Mouse (Mus musculus): ENCODE measurements around the gene Tusc2.

Gene Tusc2

DNA sequence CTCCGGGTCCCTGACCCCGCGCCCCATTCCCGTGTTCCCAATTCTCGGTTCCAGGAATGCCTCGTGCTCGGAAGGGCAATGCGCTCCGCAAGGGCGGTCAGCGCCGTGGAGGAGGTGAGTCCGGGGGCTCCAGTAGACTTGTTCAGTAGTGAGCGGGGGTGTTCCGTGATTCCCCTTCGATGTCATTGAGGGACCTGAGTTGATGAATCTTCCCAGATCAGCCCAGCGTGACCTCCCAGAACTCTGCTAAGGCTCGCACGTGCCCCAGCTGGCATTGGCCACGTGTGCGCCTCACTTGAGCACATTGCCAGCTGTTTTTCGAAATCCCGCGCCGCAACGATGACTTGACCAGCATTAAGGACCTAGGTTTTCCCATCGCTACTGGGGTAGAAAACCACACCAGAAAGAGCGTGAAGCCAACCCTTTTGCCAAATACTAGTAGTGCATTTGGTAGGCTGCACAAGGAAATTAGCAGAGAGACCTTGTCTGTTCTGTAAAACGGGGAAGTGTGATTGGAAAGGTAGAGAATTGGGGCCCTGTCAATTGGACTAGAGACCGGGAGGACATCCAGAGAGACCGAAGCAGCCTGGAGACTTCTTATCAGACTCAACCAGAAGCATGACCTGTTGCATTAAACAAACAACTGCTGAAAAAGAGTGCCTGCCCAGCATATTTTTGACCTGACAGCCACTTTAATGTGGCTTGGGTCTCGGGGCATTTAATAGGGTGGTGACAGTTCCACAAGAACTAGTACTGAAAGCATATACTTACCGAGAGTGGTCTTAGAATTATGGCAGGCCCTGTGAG is 25.0 kb downstream of the Tusc2 start:
- 4% methylated on average over 33 of the region's 33 CpGs for WGBS

DNA sequence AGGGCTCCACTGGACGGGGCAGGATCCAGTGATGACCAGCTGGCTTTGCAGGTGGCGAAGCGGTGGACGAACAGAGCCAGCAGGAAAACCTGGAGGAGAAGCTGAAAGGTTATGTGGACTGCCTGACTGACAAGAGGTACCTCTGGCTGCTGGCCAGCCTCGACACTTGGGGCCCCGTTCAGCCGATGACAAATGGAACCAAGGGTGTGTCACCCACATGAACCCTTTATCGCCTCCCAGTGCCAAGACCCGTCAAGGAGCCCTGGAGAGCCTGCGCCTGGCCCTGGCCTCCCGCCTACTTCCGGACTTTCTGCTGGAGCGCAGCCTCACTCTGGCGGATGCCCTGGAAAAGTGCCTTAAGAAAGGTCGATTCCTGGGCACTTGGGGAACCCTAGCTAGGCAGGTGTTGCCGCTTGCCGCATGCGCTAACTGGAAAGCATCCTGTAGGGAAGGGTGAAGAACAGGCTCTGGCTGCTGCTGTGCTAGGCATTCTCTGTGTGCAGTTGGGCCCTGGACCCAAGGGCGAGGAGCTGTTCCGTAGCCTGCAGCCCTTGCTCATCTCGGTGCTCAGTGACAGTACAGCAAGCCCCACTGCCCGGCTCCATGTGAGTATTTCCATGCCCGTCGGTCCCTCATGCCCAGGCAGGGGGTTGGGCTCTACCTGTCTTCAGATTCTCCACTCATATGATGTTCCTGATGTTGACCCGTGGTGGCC is 27.2 kb downstream of the Tusc2 start:
- WGBS, result 88% methylated on average over 25 of the region's 25 CpGs

DNA sequence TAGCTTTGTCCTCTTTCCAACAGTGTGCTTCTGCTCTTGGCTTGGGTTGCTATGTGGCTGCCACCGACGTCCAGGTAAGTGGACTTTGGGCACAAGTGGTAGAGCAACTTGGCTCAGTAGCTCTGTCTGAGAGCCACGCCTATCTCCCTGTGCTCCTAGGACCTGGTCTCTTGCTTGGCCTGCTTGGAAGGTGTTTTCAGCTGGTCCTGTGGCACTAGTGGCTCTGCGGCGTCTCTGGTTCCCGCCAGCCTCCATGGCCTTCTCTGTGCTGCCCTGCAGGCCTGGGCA is 27.7 kb downstream of the Tusc2 start:
- WGBS, result 95% methylated on average over 6 of the region's 6 CpGs

DNA sequence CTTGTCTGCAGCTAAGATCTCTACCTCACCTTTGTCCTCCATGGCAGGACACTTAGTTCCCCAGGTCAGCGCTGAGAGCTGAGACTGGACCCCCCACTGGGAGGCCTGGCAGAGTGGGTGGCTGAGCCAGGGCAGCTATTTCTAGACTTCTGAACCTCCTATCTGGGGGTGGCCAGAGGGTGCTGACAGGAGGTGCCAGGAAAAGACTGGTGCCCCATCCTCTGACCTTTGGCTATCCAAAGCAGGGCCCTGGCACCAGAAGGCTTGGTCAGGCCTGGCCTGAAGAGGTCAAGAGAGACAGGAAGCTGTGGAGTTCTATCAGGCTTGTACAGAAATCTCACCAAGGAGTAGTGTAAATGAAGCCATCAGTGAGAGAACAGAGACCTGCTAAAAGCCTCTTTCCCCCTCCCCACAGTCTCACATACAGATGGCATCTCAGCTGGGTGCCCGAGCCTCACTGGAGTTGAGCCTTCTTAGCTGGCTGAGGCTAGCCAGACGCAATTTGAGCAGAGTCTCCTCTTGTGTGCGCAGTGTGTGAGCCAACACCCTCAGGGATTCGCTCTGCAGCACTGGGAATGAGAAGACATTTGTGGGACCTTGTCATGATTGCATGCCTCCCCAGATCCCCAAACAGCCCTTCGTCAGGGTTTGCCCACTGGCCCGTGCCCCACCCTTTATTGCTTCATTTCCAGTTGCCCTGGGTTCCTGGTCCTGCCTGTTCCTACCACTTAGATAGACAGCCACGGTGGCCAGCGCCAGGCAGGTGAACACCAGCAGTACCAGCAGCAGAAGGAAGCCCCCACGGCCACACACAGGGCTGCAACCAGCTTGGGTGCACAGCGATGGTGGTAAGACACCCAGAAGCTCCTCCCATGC is 30.3 kb downstream of the Tusc2 start:
- 87% methylated on average over 11 of the region's 11 CpGs for WGBS

DNA sequence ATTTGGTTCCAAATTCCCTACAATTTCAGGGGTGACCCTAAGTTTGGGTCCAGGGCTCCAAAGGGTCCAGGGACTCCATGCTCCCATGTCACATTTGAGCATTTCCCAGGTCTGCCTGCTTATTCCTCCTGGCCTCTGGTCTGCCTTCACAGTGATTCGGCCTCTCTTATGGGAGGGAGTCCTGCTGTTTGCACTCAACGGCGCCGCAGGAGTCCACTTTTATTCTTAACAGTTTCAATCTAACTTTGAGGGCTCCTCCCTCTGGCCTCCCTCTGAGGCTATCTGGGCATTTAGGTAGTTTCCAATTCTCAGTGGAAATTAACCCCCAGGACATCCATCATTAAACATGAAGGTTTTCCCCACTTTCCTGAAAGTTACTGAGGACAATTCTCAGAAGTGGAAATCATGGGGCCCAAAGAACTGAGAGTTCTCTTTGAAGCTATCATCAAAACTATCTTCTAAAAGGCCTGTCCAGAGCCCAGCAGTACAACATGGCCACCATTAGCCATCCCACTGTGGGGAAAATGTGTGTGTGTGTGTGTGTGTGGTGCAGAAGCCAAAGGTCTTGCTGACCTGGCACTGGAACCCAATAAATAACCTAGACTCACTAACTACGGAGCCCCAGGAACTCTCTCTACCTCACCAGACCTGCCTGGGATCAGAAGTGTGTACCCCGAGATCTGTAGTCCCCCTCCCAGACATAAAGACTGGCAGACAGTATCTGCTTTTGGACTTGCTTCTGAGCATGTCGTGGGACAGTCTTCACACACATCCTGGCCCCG is 31.4 kb downstream of the Tusc2 start:
- WGBS, result 80% methylated on average over 8 of the region's 8 CpGs

DNA sequence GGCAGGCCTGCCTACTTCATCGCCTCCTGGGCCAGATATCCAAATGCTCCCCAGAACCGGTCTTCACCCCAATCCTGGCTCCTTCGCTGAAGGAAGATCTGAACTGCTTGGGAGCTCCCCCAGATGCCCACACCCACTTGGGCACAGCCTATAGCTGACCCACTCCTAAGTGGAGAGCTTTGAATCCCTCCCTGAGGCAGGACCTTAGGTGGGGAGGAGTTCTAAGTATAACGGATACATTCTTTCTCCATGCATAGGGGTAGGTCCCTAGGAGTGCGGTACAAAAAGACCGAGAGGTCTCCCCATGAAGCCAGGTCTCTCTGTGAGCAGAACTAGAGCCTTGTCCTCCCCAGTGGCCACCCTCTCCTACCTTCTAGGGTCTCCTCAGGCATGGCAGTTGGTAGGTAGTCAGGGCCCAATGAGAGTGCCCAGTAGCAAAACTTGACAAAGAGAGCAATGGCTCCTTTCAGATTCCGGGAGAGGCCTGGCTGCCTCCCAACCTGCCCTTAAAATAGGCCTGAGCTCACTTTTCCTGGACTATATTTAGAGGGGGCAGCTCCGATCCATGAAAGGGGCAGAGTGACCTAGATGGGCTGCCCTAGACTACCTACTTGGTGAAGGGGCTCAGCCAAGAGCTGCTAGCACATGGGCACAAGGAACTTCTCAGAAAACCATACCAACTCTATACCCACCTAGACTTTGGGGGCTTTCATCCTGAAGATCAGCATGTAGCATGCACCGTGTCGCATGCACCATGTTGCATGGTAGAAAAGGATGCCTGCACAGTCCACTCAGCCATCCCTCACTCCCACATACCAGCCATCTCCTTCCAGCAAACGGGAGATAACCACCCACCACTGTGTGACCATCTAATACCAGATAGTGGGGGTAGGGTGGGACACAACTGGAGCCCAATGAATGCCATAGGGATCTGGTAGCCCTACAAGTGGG is 33.8 kb downstream of the Tusc2 start:
- 77% methylated on average over 11 of the region's 11 CpGs for WGBS

DNA sequence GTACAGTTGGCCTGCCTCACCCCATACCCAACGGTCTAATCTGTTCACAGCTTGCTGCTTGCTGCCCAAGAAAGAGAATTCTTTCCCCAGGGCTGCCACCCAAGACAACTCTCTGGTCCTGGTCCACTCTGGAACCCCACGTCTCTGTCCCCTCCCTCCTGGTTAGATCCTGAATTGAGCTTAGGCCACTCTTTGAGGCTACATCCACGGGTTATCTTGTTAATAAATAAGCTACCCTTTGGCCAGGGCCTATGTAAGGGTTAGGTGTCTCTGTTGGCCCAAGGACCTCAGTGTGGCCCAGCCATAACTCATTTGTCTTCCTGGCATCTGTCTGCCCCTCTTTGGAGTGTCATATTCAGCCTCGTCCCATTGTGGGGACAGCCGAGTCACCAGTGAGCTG is 35.3 kb downstream of the Tusc2 start:
- WGBS, result 87% methylated on average over 5 of the region's 5 CpGs

DNA sequence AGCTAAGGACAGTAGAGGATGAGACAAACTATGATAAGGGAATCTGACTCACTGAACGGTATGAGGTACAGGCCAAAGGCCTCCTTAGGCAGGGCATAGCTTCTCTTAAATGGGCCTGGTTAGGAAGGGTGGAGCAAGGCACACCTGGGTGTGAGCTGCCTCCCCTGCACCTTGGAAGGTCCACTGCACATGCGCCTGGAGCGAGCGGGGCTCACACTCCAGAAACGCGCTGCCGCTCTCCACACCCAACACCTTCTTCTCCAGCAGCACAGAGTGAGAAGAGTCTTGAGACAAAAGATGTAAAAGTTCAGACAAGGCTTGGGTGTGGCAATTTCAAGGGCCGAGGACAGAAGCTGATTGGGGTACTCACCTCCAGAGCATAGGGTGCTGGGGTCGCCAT is 36.4 kb downstream of the Tusc2 start:
- WGBS, result 93% methylated on average over 9 of the region's 9 CpGs

DNA sequence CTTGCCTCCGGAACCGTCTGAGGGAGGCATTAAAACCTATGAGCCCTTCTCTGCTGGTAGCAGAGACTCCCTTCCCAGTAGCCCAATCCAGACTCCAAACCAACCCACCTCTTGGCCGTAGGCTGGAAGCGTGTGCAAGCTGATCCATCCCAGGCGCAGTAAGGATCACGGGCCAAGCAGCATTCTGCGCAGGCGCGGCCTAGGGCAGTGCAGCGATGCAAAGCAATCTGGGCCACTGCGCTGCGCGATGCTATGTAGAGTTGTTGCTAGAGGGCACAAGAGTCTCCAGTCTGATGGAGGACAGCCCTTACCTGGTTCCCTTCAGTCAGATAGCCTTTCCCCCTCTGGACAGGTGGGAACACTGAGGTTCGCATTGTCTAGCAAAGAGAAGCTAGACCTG is 36.8 kb downstream of the Tusc2 start:
- 84% methylated on average over 14 of the region's 14 CpGs for WGBS

DNA sequence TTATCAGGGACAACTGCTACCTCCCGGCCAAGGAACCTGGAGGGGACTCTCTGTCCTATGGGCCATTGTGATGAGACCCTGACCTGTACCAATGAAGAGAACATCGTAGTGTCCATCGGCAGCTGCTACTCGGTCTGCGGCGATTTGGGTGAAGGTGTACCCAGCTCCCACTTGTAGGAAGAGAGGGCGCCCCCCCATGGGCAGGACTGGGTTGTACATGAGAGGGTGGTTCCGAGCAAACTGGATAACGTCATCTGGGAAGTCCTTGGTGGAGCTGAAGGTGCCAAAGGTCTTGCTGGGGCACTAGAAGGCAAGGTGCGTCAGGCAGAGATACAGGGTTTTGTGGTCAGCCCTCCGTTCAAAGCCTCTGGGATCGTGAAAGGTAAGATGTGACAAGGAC is 37.7 kb downstream of the Tusc2 start:
- 80% methylated on average over 12 of the region's 12 CpGs for WGBS

DNA sequence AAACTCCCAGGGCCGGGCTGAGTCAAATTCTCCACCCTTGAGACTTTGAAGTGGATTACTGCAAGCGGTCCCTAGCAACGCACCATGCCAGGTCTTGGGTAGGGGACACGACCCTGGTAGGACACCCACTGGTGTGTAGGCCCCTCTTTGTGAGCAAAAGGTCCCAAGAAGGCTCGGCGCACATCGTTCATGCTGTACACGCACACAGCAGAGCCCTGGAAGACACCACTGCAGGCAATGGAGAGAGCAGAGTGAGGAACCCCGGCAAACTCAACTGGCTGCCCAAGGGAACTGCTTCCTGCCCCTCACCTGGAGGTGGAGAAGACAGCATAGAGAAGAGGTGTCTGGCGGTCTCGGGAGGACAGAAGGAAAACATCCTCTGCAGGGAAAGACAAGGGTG is 38.2 kb downstream of the Tusc2 start:
- 84% methylated on average over 11 of the region's 11 CpGs for WGBS

DNA sequence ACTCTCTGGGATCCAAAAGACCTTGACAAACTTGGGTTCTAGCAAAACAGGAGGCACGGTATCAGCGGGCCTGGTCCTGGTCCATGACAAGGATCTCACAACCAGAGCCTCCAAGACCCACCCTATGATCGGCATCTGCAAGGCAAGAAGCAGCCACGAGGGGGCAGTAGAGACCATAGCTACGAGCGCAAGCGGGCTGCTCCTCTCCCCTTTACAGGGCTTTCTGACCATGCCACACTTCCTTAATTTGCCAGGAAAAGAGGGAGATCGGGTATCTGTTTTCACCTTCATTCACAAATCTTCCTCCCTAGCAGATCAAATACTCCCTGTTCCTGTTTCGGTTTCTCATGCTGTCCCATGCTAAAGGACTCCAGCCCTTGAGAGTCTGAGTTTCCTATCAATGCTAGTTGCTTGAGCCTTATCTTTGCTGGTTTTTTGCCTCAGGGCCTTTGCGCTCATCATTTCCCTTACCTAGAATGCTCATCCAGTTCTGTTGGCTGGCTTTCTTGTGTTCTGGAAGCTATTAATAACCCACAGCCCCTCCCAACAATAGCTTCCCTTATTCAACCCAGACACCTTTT is 39.1 kb downstream of the Tusc2 start:
- WGBS, result 8% methylated on average over 10 of the region's 10 CpGs

DNA sequence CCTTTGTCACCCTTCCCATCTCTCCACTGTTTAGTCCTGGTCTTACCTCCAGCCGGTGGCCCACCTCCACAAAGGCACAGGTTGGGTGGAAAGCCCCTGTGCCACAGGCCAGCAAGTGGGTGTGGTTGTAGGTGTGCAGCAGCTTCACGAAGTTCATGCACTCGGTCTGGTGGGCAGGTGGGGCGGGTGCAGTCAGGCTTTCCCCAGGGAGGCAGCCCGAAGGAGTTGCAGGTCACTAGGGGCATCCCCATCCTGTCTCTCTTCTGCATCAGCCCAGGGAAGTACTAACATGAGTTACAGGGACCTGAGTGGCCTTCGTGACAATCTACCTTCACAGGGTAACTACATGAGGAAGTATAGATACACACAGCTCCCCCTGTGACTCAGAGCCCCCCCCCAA is 40.2 kb downstream of the Tusc2 start:
- WGBS, result 88% methylated on average over 6 of the region's 6 CpGs

DNA sequence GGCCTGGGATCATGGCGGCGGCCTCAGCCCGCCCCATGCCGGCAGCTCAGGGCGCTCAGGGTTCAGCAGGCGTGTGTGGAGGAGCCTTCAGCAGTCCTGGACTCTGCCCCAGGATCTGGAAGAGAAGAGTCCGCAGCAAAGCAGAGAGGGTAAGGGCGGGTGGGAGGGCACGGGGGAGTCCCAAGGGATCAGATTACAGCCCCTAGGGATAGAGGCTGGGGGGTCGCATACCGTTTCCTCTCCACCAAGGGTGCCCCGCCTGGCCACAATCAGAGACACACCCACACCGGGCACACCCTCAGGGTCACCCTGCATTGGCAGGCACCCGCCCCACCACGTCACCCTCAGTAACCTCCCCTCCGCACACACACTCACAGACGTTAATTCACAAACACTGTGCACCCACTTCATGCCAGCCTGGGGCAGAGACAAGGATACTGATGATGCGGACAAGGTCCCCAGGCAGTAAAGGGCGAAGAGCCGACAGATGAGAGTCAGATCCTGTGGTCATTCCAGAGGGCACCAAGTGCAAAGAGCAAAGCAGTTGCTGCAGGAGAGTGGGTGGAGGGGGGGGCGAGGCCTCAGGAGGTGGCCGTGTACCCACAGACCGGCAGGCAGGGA is 42.1 kb downstream of the Tusc2 start:
- 74% methylated on average over 23 of the region's 23 CpGs for WGBS

DNA sequence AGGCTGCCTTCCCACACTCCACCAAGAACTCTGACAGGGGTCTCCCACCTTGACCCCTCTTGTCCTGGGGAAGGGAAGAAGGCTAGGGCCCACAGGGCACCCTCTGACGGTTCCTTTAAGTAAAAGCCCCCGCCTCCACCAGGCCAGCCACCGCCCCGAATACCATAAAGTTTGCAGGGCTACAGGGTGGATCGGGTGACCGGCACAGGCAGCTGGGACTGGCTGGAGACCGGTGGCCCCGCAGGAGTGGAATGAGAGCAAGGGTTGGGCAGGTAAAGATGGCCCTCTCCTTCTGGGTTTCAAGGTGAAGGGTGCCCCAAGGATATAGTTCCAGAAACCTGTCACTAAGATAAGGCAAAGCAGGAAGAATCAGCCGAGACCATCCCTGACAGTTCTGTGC is 43.5 kb downstream of the Tusc2 start:
- WGBS, result 67% methylated on average over 9 of the region's 9 CpGs

DNA sequence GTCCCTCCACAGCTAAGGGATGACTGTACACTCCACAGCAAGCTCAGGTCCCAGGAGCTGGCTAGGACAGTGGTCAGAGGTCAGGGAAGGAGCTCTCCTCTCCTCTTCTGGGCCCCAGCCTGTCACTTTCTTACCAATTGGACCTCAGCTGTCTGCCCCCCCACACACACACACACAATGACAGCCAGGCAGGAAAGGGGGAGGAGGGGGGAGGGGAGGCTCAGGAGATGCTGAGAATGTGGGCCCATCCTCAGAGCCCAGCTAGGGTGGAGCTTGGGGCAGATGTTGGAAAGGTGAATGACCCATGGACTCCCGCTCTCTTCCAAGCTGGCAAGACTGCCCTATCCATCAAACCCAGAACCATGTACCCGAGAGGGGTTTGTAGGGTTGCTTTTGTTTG is 44.0 kb downstream of the Tusc2 start:
- 95% methylated on average over 2 of the region's 2 CpGs for WGBS

DNA sequence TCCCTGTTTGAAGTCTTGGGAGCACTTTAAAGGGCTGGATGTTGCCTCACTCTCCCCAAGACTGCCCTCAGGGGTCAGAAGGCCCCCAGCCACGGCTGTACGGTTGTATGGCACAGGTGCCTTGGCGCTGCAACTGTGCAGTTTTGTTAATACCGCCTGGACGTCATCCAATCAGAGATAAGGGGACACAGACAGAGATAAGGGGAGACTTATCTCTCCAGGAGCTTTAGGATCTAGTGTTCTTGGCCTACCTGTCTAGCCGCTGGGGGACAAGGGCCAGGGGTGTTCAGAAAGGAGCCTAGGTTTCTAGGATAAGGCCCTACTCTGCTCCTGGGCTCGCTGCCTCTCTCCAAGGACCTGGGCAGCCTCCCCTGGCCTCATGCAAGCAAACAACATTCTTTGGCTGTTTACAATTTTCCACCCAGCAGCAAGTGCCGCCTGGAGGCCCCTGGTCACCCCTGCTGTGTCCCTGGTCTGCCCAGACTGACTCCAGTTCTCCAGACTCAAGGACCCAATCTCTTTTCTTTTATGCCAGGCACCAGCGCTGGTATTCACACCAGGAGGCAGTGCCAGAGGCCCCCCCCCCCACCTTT is 44.7 kb downstream of the Tusc2 start:
- WGBS, result 76% methylated on average over 9 of the region's 9 CpGs

DNA sequence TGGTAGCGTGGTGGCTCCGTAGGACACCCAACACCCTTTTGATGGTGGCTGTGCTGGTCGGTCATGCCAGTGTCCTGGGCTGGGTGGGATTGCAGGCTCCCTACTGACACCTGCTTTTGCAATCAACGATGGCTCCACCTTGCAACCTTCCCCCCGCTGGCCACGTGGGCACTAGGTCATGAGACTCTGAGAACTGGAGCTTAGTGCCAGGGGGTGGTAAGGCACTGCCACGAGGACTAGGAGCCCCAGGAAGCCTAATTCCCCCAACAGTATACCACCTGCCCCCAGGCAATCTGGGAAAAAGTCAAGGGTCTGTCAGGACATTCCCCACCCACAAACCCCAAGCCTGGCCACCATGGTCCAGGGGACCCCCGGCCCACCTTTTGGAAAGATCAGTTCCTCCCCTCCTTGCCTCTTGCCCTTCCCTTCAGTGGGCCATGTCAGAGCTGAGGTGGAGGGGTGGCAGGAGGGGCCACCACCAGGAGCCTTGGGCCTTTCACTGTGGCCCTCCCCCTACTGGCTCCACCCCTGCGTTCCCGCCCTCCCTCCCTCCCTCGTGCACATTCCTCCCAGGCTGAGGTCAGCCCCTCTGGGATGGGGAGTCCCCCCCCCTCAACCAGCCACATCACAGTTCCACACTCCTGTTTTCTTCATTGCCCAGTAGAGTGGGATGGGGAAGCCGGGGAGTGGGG is 45.8 kb downstream of the Tusc2 start, which contains the start of gene Sema3b:
Gene Sema3b (minus strand): TSS at position 489 of the 692 bp plus-strand sequence.
- whole genome bisulfite sequencing, result 53% methylated on average over 12 of the region's 12 CpGs

DNA sequence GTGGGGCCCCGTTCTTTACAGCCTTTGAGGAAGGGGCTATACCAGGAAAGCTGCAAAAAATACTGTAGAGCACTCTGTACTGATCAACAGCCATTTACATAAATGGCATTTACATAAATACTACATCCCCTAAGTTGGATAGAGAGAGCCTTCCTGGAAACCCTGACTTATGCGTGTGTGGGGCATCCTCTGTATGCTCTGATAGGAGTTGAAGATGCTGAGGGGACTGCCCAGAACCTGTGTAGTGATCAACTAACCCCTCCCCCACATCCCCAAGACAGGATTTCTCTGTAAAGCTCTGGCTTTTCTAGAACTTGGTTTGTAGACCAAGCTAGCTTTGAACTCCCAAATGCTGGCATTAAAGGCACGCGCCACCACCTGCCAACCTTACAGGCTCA is 46.4 kb downstream of the Tusc2 start:
- WGBS, result 77% methylated on average over 4 of the region's 4 CpGs
